Mouse (Mus musculus) kidney, adult 2 months (tissue): Measurements from ENCODE around the gene Tubb2b. TPM values are rescaled to one million over a fixed set of nuclear protein-coding genes. Genes with fewer than 3 reads are reported as not detected.

Experiments used
- DNase-seq: peaks from one replicate; pipeline ENCODE4 v3.0.0; 2021
- H3K27ac ChIP-seq: fragments of 200-500 bp; 2 replicates; pipeline ENCODE4 v1.5.1; 2012; ENCODE audit warnings: low read depth, low read length, control low read depth, inconsistent platforms; ENCODE audit not compliant: insufficient read depth
- H3K27me3 ChIP-seq: fragments of 200-500 bp; replicated peaks from 2 replicates; pipeline ENCODE4 v1.6.1; 2012; ENCODE audit warnings: mild to moderate bottlenecking, moderate library complexity, low read length, inconsistent platforms; ENCODE audit not compliant: control insufficient read depth, insufficient read depth
- H3K36me3 ChIP-seq: fragments of 200-500 bp; 2 replicates; pipeline ENCODE4 v1.6.1; 2012; ENCODE audit warnings: mild to moderate bottlenecking, moderate library complexity, low read length, inconsistent platforms; ENCODE audit not compliant: control insufficient read depth, insufficient read depth
- H3K4me1 ChIP-seq: fragments of 200-500 bp; 2 replicates; pipeline ENCODE4 v1.6.1; 2011; ENCODE audit warnings: low read length; ENCODE audit not compliant: control insufficient read depth, insufficient read depth
- H3K4me3 ChIP-seq: fragments of 200-500 bp; 2 replicates; pipeline ENCODE4 v1.5.1; 2011; ENCODE audit warnings: mild to moderate bottlenecking, low read depth, low read length, control low read depth; ENCODE audit not compliant: insufficient read depth
- CTCF ChIP-seq: fragments of 200-500 bp; conservative IDR thresholded peaks from 2 replicates; pipeline ENCODE4 v1.5.1; 2011; ENCODE audit warnings: low read depth, mild to moderate bottlenecking, control low read depth, low read length, moderate library complexity, mixed read lengths; ENCODE audit not compliant: insufficient read depth, insufficient read length
- POLR2A ChIP-seq: fragments of 200-500 bp; IDR thresholded peaks from one replicate; pipeline ENCODE4 v1.6.1; 2011; ENCODE audit warnings: low read depth, low read length, control low read depth
- WGBS: fragments of 180-500 bp; shearing (Covaris S2); methylation state at CpG from one replicate; pipeline ENCODE4 v1.1.7; 2018; 5-methylcytosine and 5-hydroxymethylcytosine counted together
- polyA plus RNA-seq: library from polyadenylated mRNA; depleted of rRNA; stranded (reverse); fragments of >200 nt; gene quantifications from 2 replicates; pipeline ENCODE4 v1.2.3, GENCODE M21; 2012

The Tubb2b gene
- polyA plus RNA-seq, 1 experiment = 30.5 TPM

GRCm38 (mm10) chr13:34106256-34106655 lies 24.0 kb downstream of the Tubb2b start:
- H3K27ac ChIP-seq = no peak overlapping the region
- TF ChIP-seq POLR2A (no peak), CTCF (no peak)
- WGBS = 89% methylated on average over 2 of the region's 2 CpGs

GRCm38 (mm10) chr13:34105364-34105763 lies 24.9 kb downstream of the Tubb2b start:
- 80% methylated on average over 1 of the region's 1 CpGs for WGBS
- Histone ChIP-seq H3K36me3 (no peaks in the 10 kb centered on the region), H3K27me3 (no peaks in the 10 kb centered on the region), H3K4me3 (no peak overlapping the region), H3K4me1 (peaks cover 6% of the 10 kb centered on the region; the same call in 1 of the 2 replicates), H3K27ac (no peak overlapping the region)
- TF ChIP-seq CTCF = no peak
- no peak for TF ChIP-seq POLR2A
- no peak for DNase-seq

More at GRCm38 (mm10) chr13:34106256-34106655, 24.0 kb downstream of the Tubb2b start:
- DNase-seq = no peak
- peaks cover 8% of the 10 kb centered on the region; the same call in 1 of the 2 replicates for H3K4me1 ChIP-seq
- H3K36me3 ChIP-seq = no peaks in the 10 kb centered on the region
- H3K4me3 ChIP-seq = no peak overlapping the region
- no peaks in the 10 kb centered on the region for H3K27me3 ChIP-seq

GRCm38 (mm10) chr13:34101908-34102307 lies 28.4 kb downstream of the Tubb2b start:
- Histone ChIP-seq H3K27me3 (no peaks in the 10 kb centered on the region), H3K4me1 (no peaks in the 10 kb centered on the region), H3K36me3 (no peaks in the 10 kb centered on the region), H3K4me3 (no peak overlapping the region), H3K27ac (no peak overlapping the region)
- TF ChIP-seq CTCF (no peak), POLR2A (no peak)
- DNase-seq = no peak
- 79% methylated on average over 9 of the region's 9 CpGs for WGBS

- 96% methylated on average over 10 of the region's 10 CpGs for WGBS
- TF ChIP-seq CTCF = no peak
- TF ChIP-seq POLR2A = no peak
- no peak overlapping the region for H3K4me3 ChIP-seq
- H3K27ac ChIP-seq = no peak overlapping the region
- peaks cover 3% of the 10 kb centered on the region; the same call in 1 of the 2 replicates for H3K4me1 ChIP-seq
- H3K36me3 ChIP-seq = no peaks in the 10 kb centered on the region
- DNase-seq = no peak
- H3K27me3 ChIP-seq = no peaks in the 10 kb centered on the region
Measured at GRCm38 (mm10) chr13:34101247-34101646, 29.0 kb downstream of the Tubb2b start.

- WGBS = 91% methylated on average over 3 of the region's 3 CpGs
- no peak overlapping the region for H3K4me3 ChIP-seq
- no peaks in the 10 kb centered on the region for H3K36me3 ChIP-seq
- DNase-seq = no peak
- no peak overlapping the region for H3K27ac ChIP-seq
- peaks cover 6% of the 10 kb centered on the region; the same call in 1 of the 2 replicates for H3K4me1 ChIP-seq
- TF ChIP-seq CTCF (no peak), POLR2A (no peak)
- H3K27me3 ChIP-seq = no peaks in the 10 kb centered on the region
Measured at GRCm38 (mm10) chr13:34100733-34101132, 29.5 kb downstream of the Tubb2b start.

GRCm38 (mm10) chr13:34097086-34097485 lies 33.2 kb downstream of the Tubb2b start:
- no peak for TF ChIP-seq POLR2A
- TF ChIP-seq CTCF = no peak
- Histone ChIP-seq H3K36me3 (no peaks in the 10 kb centered on the region), H3K4me1 (peaks cover 6% of the 10 kb centered on the region; the same call in 1 of the 2 replicates), H3K27ac (peak overlapping the region; percentile 11), H3K4me3 (no peak overlapping the region), H3K27me3 (no peaks in the 10 kb centered on the region)
- peak; percentile 17 for DNase-seq
- WGBS = 62% methylated on average over 3 of the region's 3 CpGs

GRCm38 (mm10) chr13:34096455-34096854 lies 33.8 kb downstream of the Tubb2b start:
- Histone ChIP-seq H3K27me3 (no peaks in the 10 kb centered on the region), H3K4me3 (no peak overlapping the region), H3K36me3 (no peaks in the 10 kb centered on the region), H3K4me1 (peaks cover 6% of the 10 kb centered on the region; the same call in 1 of the 2 replicates), H3K27ac (peak overlapping the region; percentile 13)
- TF ChIP-seq POLR2A = no peak
- no peak for TF ChIP-seq CTCF
- WGBS = 46% methylated on average over 4 of the region's 4 CpGs
- peak; percentile 58 for DNase-seq
